Mouse (Mus musculus): ENCODE measurements around the gene Prdx2.

DNA sequence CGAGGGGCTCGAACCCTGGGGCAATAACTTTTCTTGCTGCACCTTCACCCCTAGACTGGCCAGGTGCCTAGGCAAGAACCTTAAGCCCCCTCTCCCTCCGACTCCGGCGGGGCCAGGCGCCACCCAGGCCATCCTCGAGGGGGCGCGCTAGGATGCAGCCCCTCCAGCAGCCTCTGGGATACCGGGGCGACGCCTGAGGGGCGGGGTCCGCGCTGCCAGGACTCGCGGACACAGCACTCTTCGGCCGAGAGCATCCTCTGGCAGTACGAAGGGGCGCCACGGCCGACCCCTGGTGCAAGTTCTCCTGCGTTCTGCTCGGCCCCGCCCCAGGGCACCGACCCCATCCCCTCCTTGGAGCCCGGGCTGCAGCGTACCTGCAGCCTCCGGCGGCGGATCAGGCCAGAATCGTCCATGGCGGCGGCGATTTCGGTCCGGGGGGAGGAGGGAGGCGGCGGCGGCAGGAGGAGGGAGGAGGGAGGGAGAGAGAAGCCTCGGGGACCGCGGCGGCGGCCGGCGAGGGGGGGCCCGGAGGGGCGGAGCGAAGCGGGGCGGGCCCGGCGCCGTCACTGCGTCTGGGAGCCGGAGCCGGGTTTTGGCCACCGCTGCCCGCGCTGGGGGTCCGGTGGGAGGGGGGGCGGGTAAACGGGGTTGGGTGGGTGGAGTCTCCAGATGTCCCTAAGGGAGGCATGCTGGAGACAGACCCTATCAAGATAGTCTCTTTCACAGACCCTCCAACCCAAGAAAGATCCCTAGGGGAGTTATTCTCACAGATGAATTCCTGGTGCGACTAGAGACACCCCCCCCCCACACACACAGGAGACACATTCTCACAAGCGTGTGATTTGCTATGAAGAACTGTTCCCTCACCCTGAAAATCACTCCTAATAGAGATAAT lies 23.5 kb upstream of the Prdx2 start:
- TF ChIP-seq HCFC1 (IDR thresholded peaks at IDR 0.05; ENCODE audit: borderline replicate concordance, insufficient read depth, low read length) (no peak), MAFK (IDR thresholded peaks at IDR 0.05; ENCODE audit: insufficient read depth, low read depth, low read length) (no peak), ZNF384 (IDR thresholded peaks at IDR 0.05; ENCODE audit: low read depth, low read length) (no peak), CHD2 (IDR thresholded peaks at IDR 0.05; ENCODE audit: low read depth, low read length) (no peak), ZC3H11A (IDR thresholded peaks at IDR 0.05; ENCODE audit: borderline replicate concordance, low read depth, low read length) (no peak)
